Mouse (Mus musculus): ENCODE measurements around the gene Slc34a1. TPM values are rescaled to one million over a fixed set of nuclear protein-coding genes. Genes with fewer than 3 reads are reported as not detected.

Slc34a1 gene
- polyA plus RNA-seq, 1 experiment from 2014 or later, result not detected

DNA sequence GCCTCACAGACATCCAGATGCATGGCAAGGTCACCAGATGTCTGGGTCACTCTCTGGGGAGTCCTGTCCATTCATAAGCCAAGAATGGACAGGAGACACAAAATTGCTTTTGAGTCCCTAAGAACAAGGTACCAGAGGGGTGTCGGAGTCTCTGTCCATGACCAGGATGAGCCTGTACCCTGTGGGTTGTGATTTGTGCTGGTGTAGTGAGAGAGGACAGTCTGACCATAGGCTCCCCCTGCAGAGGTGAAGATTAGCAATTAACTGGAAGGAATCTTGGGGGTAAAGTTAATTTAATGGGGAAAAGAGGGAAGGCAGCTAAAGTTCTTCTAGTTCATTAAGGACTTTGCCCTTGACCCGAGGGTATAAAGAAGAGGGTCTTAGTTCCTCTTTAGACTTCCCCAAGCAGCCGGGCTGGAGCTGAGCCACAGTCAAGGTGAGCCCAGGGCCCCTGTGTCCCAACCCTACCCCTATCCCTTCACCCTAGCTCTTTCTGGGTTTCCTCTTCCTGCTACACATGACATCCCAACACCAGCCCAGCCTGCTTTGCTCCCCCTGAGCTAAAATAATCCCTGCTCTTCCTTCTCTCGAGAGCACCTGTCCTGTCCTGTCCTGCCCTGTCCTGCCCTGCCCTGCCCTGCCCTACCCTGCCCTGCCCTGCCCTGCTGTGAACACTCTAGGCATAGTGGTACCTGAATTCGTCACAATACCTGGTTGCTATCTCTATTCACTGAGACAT, 1.5 kb downstream of the Slc34a1 start:
- no peaks in the 10 kb centered on the region for H3K9me3 ChIP-seq (replicated peaks; ENCODE audit: control insufficient read depth, low read length)
- H3K4me3 ChIP-seq (ENCODE audit: low read depth, low read length), result no peak overlapping the region
- H3K9ac ChIP-seq (ENCODE audit: low read depth, low read length), result no peak overlapping the region
- peaks cover 35% of the 10 kb centered on the region for H3K27me3 ChIP-seq (ENCODE audit: control insufficient read depth, insufficient read depth, low read length)
- no peak for ATAC-seq (replicated peaks; ENCODE audit: insufficient number of reproducible peaks, low FRiP score, low TSS enrichment)
- H3K4me2 ChIP-seq, result no peak overlapping the region
- WGBS (ENCODE audit: insufficient replicate concordance), result 53% methylated on average over 5 of the region's 5 CpGs
- H3K4me1 ChIP-seq (ENCODE audit: control insufficient read depth, insufficient read depth, low read length), result no peaks in the 10 kb centered on the region
- H3K27ac ChIP-seq (ENCODE audit: low read depth, low read length), result no peak overlapping the region
- no peaks in the 10 kb centered on the region for H3K36me3 ChIP-seq (ENCODE audit: control insufficient read depth, insufficient read depth, low read length)

DNA sequence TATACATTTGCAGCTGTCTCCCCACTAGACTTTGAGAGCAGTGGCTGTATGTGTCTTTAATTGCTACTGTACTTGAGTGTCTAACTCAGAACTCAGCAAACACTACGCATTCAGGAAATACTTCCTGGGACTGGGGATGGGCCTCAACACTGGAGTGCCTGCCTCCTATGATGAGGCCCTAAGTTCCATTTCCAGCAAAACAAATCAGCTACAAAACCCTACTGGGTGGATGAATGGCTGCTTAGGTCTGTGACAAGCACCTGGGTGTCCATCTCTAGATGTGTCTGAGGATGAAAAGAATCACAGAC, 2.0 kb downstream of the Slc34a1 start:
- no peak overlapping the region for H3K4me3 ChIP-seq (ENCODE audit: low read depth, low read length)
- peaks cover 38% of the 10 kb centered on the region for H3K27me3 ChIP-seq (ENCODE audit: control insufficient read depth, insufficient read depth, low read length)
- H3K4me1 ChIP-seq (ENCODE audit: control insufficient read depth, insufficient read depth, low read length), result no peaks in the 10 kb centered on the region
- no peak for ATAC-seq (replicated peaks; ENCODE audit: insufficient number of reproducible peaks, low FRiP score, low TSS enrichment)
- no peak overlapping the region for H3K27ac ChIP-seq (ENCODE audit: low read depth, low read length)
- H3K36me3 ChIP-seq (ENCODE audit: control insufficient read depth, insufficient read depth, low read length), result no peaks in the 10 kb centered on the region
- H3K9me3 ChIP-seq (replicated peaks; ENCODE audit: control insufficient read depth, low read length), result no peaks in the 10 kb centered on the region
- no peak overlapping the region for H3K4me2 ChIP-seq
- H3K9ac ChIP-seq (ENCODE audit: low read depth, low read length), result no peak overlapping the region
- WGBS (ENCODE audit: insufficient replicate concordance), result 64% methylated on average over 1 of the region's 1 CpGs

DNA sequence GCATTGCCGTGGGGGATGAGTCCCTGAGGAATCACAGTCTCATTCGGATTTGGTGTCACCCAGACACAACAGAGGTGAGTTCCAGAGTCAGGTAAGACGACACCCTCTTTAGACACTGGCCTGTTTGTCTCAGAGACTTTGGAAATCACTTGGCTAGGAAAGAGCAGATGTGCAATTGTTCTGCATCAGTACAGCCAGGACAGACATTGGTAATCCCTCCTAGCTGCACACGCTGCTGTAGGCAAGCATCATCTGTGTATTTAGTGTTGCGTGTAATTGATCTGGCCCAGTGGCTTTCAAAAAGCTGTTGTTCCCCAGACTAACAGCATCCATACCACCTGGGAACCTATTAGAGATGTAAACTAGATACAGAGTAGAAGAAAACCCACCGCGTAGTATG, 5.3 kb downstream of the Slc34a1 start:
- Histone ChIP-seq H3K4me2 (no peak overlapping the region), H3K27ac (ENCODE audit: low read depth, low read length) (no peak overlapping the region), H3K9me3 (replicated peaks; ENCODE audit: control insufficient read depth, low read length) (no peaks in the 10 kb centered on the region), H3K4me1 (ENCODE audit: control insufficient read depth, insufficient read depth, low read length) (no peaks in the 10 kb centered on the region), H3K36me3 (ENCODE audit: control insufficient read depth, insufficient read depth, low read length) (no peaks in the 10 kb centered on the region), H3K4me3 (ENCODE audit: low read depth, low read length) (no peak overlapping the region), H3K9ac (ENCODE audit: low read depth, low read length) (no peak overlapping the region), H3K27me3 (ENCODE audit: control insufficient read depth, insufficient read depth, low read length) (peaks cover 47% of the 10 kb centered on the region)
- ATAC-seq (replicated peaks; ENCODE audit: insufficient number of reproducible peaks, low FRiP score, low TSS enrichment), result no peak
- 74% methylated on average over 7 of the region's 7 CpGs for WGBS (ENCODE audit: insufficient replicate concordance)

DNA sequence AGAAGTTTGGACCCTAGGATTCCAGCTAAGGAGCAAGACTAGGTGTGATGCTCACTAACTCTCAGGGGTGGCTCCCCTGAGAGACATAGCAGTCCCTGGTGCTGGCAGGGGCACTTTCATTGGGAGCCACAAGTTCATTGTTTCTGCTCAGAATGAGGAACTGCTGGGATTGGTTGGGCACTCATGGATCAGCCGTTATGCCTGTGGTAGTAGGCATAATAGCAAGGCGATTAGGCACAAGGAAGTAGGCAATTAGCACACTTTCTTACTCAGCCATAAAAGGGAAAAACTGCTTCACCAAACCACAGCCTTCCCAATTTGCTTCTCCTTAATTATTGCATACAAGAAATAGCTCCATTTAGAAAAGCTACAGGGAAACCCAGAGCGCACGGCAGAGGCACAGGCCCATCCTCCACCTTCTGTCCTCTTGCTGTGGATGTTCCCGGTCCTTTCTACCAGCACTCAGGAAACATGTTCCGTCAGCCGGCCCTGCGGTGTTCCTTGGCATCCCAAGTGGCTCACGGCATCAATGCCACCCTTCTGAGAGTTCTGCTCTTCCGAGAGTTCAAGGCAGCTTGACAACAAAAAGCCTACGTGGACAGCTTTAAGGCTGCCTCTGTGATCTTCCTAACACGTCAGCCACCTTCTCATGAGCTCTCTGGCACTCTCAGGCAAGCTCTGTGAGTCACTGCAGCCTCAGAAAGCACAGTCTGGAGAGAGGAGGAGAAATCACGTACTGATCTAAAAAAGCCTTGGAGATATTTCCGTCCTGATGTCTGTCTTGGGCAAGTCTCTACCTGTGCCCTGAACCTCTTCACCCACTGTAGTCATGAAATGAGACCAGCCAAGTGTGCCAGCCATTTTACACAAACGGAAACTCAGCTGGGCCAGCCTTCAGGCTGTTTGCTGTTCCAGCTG, 6.2 kb downstream of the Slc34a1 start:
- Histone ChIP-seq H3K4me1 (ENCODE audit: control insufficient read depth, insufficient read depth, low read length) (no peaks in the 10 kb centered on the region), H3K36me3 (ENCODE audit: control insufficient read depth, insufficient read depth, low read length) (no peaks in the 10 kb centered on the region), H3K27ac (ENCODE audit: low read depth, low read length) (no peak overlapping the region), H3K4me2 (no peak overlapping the region), H3K27me3 (ENCODE audit: control insufficient read depth, insufficient read depth, low read length) (peaks cover 50% of the 10 kb centered on the region), H3K4me3 (ENCODE audit: low read depth, low read length) (no peak overlapping the region), H3K9me3 (replicated peaks; ENCODE audit: control insufficient read depth, low read length) (no peaks in the 10 kb centered on the region), H3K9ac (ENCODE audit: low read depth, low read length) (no peak overlapping the region)
- WGBS (ENCODE audit: insufficient replicate concordance), result 70% methylated on average over 15 of the region's 15 CpGs
- ATAC-seq (replicated peaks; ENCODE audit: insufficient number of reproducible peaks, low FRiP score, low TSS enrichment), result no peak

DNA sequence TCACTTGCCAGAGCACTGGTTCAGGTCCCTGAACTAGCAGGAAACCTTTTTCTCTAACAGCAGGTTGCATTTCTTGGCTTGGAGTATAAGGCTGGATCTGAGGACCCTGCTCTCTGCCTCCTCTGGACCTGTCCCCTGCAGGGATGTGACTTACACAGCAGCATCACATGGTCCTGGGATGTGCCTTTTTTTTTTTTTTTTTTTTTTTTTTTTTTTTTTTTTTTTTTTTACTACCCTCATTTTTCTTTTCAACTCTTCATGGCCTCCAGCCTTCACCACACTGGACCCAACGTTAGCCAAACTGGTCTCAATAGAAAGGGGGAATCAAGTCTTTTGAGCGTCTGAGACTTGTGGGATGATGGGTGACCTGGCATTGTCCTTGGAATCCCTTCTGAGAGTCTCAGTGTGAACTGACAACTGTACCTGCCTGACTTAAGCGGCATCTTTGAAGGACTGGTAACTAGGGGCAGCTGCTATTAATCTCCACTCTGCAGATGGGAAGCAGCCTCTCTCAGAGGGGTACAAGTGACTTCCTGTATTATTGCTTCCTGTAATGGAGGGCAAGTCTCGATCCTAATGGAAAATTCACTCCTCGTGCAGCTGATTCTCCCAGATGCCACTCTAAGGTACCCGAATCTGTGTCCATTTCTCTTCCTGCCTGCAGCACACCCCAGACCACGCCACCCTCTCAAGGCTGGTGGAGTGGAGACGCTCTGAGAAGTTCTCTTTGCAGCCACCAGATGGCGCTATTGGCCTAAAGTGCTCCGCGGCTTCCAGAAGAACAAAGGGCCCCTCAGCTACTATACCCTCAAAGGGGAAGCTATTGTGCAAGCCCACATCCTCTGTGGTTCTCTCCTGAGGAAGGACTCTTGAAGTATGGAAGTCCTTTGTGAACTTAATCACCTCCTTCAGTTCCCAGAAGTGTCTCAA, 7.1 kb downstream of the Slc34a1 start:
- 0 out of 2 replicates have a peak overlapping the region, but pooled peaks have one; percentile 22 for H3K4me2 ChIP-seq
- H3K4me1 ChIP-seq (ENCODE audit: control insufficient read depth, insufficient read depth, low read length), result no peaks in the 10 kb centered on the region
- H3K9me3 ChIP-seq (replicated peaks; ENCODE audit: control insufficient read depth, low read length), result no peaks in the 10 kb centered on the region
- no peak for ATAC-seq (replicated peaks; ENCODE audit: insufficient number of reproducible peaks, low FRiP score, low TSS enrichment)
- no peaks in the 10 kb centered on the region for H3K36me3 ChIP-seq (ENCODE audit: control insufficient read depth, insufficient read depth, low read length)
- 11% methylated on average over 11 of the region's 11 CpGs for WGBS (ENCODE audit: insufficient replicate concordance)
- peaks cover 48% of the 10 kb centered on the region for H3K27me3 ChIP-seq (ENCODE audit: control insufficient read depth, insufficient read depth, low read length)
- H3K27ac ChIP-seq (ENCODE audit: low read depth, low read length), result no peak overlapping the region
- peak overlapping the region; percentile 53 for H3K9ac ChIP-seq (ENCODE audit: low read depth, low read length)
- H3K4me3 ChIP-seq (ENCODE audit: low read depth, low read length), result no peak overlapping the region

DNA sequence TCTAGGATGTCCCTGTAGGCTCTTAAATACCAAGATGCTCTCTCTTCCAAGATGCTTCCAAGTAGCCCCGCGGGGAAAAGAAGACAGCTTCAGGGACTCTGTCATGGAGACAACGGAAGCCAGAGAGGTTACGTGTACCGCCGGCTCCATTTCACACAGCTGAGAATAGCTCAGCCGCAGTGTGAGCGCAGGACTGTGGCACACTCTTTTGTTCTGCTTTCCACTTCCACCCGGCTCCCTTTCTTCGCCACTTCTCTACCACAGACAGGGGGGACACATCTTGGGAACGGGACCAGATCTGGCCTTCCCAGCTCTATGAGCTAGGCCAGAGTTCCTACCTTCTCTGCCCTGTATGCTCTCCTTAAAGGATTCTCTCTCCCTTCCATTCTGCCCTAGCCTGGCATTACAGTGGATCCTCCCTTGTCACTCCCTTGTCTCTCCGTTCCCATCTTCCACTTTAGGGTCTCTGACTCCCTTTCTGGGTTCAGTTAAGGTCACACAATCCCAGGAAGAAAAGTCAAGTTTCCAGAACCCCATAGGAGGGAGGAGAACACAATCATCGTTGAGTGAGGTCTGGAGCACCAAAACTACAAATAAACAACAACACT, 7.9 kb downstream of the Slc34a1 start:
- Histone ChIP-seq H3K4me2 (no peak overlapping the region), H3K27me3 (ENCODE audit: control insufficient read depth, insufficient read depth, low read length) (peaks cover 48% of the 10 kb centered on the region), H3K9ac (ENCODE audit: low read depth, low read length) (peak overlapping the region; percentile 53), H3K27ac (ENCODE audit: low read depth, low read length) (no peak overlapping the region), H3K4me3 (ENCODE audit: low read depth, low read length) (no peak overlapping the region), H3K36me3 (ENCODE audit: control insufficient read depth, insufficient read depth, low read length) (no peaks in the 10 kb centered on the region), H3K4me1 (ENCODE audit: control insufficient read depth, insufficient read depth, low read length) (no peaks in the 10 kb centered on the region), H3K9me3 (replicated peaks; ENCODE audit: control insufficient read depth, low read length) (no peaks in the 10 kb centered on the region)
- 69% methylated on average over 13 of the region's 13 CpGs for WGBS (ENCODE audit: insufficient replicate concordance)
- no peak for ATAC-seq (replicated peaks; ENCODE audit: insufficient number of reproducible peaks, low FRiP score, low TSS enrichment)

DNA sequence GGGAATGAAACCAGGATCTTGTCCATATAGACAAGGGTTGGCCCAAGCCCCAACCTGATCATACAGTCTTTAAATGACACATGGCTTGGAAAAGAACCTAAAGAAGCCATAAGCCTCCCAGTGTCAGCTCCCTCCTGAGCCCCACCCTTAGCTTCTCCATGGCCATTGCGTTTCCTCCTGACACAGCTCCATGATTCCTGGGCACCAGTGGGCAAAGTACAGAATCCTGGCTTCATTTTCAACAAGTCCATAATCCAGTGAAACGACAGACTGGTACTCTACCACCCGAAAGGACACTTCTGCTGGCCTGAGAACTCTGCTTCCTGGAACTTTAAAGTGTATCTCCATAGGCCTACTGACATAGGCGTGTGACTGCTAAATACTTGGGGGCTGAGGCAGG, 9.4 kb downstream of the Slc34a1 start:
- H3K27me3 ChIP-seq (ENCODE audit: control insufficient read depth, insufficient read depth, low read length), result peaks cover 48% of the 10 kb centered on the region
- 73% methylated on average over 4 of the region's 4 CpGs for WGBS (ENCODE audit: insufficient replicate concordance)
- no peak overlapping the region for H3K4me2 ChIP-seq

DNA sequence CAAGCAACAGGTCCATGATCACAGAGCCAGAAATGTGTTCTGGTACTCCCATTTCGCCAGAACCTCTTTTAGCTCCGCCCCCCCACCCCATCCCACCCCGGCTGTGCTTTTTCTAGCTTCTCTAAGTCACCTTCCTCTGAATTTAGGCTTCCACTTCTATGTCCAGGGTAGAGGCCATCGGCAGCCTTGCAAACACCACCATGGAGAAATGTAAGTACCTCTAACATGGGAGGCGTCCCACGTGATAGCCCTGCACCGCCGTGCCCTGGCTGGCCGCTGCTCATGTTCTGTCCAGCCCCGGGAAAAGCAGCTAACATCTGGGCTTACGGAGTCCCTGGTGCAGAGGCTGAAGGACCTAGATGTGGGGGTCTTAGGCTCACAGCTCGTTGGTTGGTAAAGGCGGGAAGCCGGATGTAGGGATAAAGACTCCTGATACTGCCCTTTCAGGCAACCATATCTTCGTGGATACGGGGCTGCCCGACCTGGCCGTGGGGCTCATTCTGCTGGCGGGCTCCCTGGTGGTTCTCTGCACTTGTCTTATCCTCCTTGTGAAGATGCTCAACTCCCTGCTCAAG, 10.6 kb downstream of the Slc34a1 start:
- Histone ChIP-seq H3K27me3 (ENCODE audit: control insufficient read depth, insufficient read depth, low read length) (peaks cover 51% of the 10 kb centered on the region), H3K4me2 (no peak overlapping the region), H3K4me1 (ENCODE audit: control insufficient read depth, insufficient read depth, low read length) (no peaks in the 10 kb centered on the region), H3K9ac (ENCODE audit: low read depth, low read length) (no peak overlapping the region), H3K27ac (ENCODE audit: low read depth, low read length) (no peak overlapping the region), H3K4me3 (ENCODE audit: low read depth, low read length) (no peak overlapping the region), H3K36me3 (ENCODE audit: control insufficient read depth, insufficient read depth, low read length) (no peaks in the 10 kb centered on the region), H3K9me3 (replicated peaks; ENCODE audit: control insufficient read depth, low read length) (no peaks in the 10 kb centered on the region)
- WGBS (ENCODE audit: insufficient replicate concordance), result 70% methylated on average over 19 of the region's 19 CpGs
- ATAC-seq (replicated peaks; ENCODE audit: insufficient number of reproducible peaks, low FRiP score, low TSS enrichment), result no peak

More for the DNA sequence above, 9.4 kb downstream of the Slc34a1 start:
- H3K4me1 ChIP-seq (ENCODE audit: control insufficient read depth, insufficient read depth, low read length), result no peaks in the 10 kb centered on the region
- H3K27ac ChIP-seq (ENCODE audit: low read depth, low read length), result no peak overlapping the region
- H3K36me3 ChIP-seq (ENCODE audit: control insufficient read depth, insufficient read depth, low read length), result no peaks in the 10 kb centered on the region
- ATAC-seq (replicated peaks; ENCODE audit: insufficient number of reproducible peaks, low FRiP score, low TSS enrichment), result no peak
- H3K9me3 ChIP-seq (replicated peaks; ENCODE audit: control insufficient read depth, low read length), result no peaks in the 10 kb centered on the region
- H3K9ac ChIP-seq (ENCODE audit: low read depth, low read length), result no peak overlapping the region
- no peak overlapping the region for H3K4me3 ChIP-seq (ENCODE audit: low read depth, low read length)

Data from heart, embryonic 11.5 days (tissue).